Mouse (Mus musculus) embryonic fibroblast, embryonic 13.5 days (primary cell): Measurements from ENCODE around the gene Fmnl2. TPM values are rescaled to one million over a fixed set of nuclear protein-coding genes. Genes with fewer than 3 reads are reported as not detected.

Experiments used
- H3K27ac ChIP-seq: 2 replicates; pipeline ENCODE4 v1.5.1; 2012; ENCODE audit warnings: low read length, control low read depth, inconsistent platforms; ENCODE audit not compliant: insufficient read depth
- H3K4me1 ChIP-seq: 2 replicates; pipeline ENCODE4 v1.6.1; 2011; ENCODE audit warnings: low read length; ENCODE audit not compliant: control insufficient read depth, insufficient read depth
- H3K4me3 ChIP-seq: 2 replicates; pipeline ENCODE4 v1.5.1; 2011; ENCODE audit warnings: mild to moderate bottlenecking, control low read depth, low read length; ENCODE audit not compliant: insufficient read depth
- CTCF ChIP-seq: IDR thresholded peaks from 2 replicates; pipeline ENCODE4 v1.5.1; 2011; ENCODE audit warnings: mild to moderate bottlenecking, control low read depth, low read length, moderate library complexity, borderline replicate concordance; ENCODE audit not compliant: insufficient read depth
- POLR2A ChIP-seq: IDR thresholded peaks from 2 replicates; pipeline ENCODE4 v1.6.1; 2011; ENCODE audit warnings: low read depth, mild to moderate bottlenecking, control low read depth, low read length, moderate library complexity
- polyA plus RNA-seq: library from polyadenylated mRNA; stranded (reverse); fragments of >200 nt; gene quantifications from 2 replicates; pipeline ENCODE4 v1.2.4, GENCODE M21; 2011; ENCODE audit warnings: low read depth; ENCODE audit not compliant: missing spikeins, insufficient read length

The Fmnl2 gene
- polyA plus RNA-seq, 1 experiment: 63.0 TPM

GRCm38 (mm10) chr2:52974776-52975175 lies 117.1 kb downstream of the Fmnl2 start:
- TF ChIP-seq CTCF (no peak), POLR2A (no peak)
- H3K4me3 ChIP-seq: no peak overlapping the region
- peak overlapping the region; percentile 54 for H3K27ac ChIP-seq
- peaks cover 18% of the 10 kb centered on the region for H3K4me1 ChIP-seq

- Histone ChIP-seq H3K27ac (peak overlapping the region; percentile 45), H3K4me1 (peaks cover 25% of the 10 kb centered on the region), H3K4me3 (no peak overlapping the region)
- TF ChIP-seq POLR2A (no peak), CTCF (no peak)
These were observed 120.4 kb downstream of the Fmnl2 start for GRCm38 (mm10) chr2:52977921-52978675.

- Histone ChIP-seq H3K4me3 (no peak overlapping the region), H3K27ac (peak overlapping the region; percentile 90), H3K4me1 (peaks cover 25% of the 10 kb centered on the region)
- no peak for TF ChIP-seq CTCF
- TF ChIP-seq POLR2A: no peak
These were observed 121.1 kb downstream of the Fmnl2 start for GRCm38 (mm10) chr2:52978796-52979195.

- Histone ChIP-seq H3K27ac (peak overlapping the region; percentile 90), H3K4me1 (peaks cover 25% of the 10 kb centered on the region), H3K4me3 (no peak overlapping the region)
- TF ChIP-seq CTCF: no peak
- TF ChIP-seq POLR2A: no peak
These were observed 121.7 kb downstream of the Fmnl2 start for GRCm38 (mm10) chr2:52979280-52979763.

GRCm38 (mm10) chr2:52981126-52981525 lies 123.5 kb downstream of the Fmnl2 start:
- peak overlapping the region; percentile 93 for H3K27ac ChIP-seq
- peaks cover 27% of the 10 kb centered on the region for H3K4me1 ChIP-seq
- TF ChIP-seq CTCF: no peak
- TF ChIP-seq POLR2A: no peak
- no peak overlapping the region for H3K4me3 ChIP-seq

- Histone ChIP-seq H3K4me1 (peaks cover 27% of the 10 kb centered on the region), H3K27ac (peak overlapping the region; percentile 93), H3K4me3 (no peak overlapping the region)
- no peak for TF ChIP-seq POLR2A
- TF ChIP-seq CTCF: no peak
These were observed 123.9 kb downstream of the Fmnl2 start for GRCm38 (mm10) chr2:52981595-52981994.

GRCm38 (mm10) chr2:52982502-52982901 lies 124.8 kb downstream of the Fmnl2 start:
- TF ChIP-seq CTCF: no peak
- TF ChIP-seq POLR2A: no peak
- Histone ChIP-seq H3K4me1 (peaks cover 27% of the 10 kb centered on the region), H3K4me3 (no peak overlapping the region), H3K27ac (peak overlapping the region; percentile 57)

GRCm38 (mm10) chr2:52984556-52984955 lies 126.9 kb downstream of the Fmnl2 start:
- no peak for TF ChIP-seq POLR2A
- no peak for TF ChIP-seq CTCF
- H3K27ac ChIP-seq: peak overlapping the region; percentile 11
- peaks cover 19% of the 10 kb centered on the region for H3K4me1 ChIP-seq
- H3K4me3 ChIP-seq: no peak overlapping the region

- H3K4me1 ChIP-seq: peaks cover 14% of the 10 kb centered on the region
- H3K4me3 ChIP-seq: no peak overlapping the region
- no peak for TF ChIP-seq CTCF
- no peak for TF ChIP-seq POLR2A
- H3K27ac ChIP-seq: peak overlapping the region; percentile 11
These were observed 127.5 kb downstream of the Fmnl2 start for GRCm38 (mm10) chr2:52985167-52985566.

- Histone ChIP-seq H3K27ac (no peak overlapping the region), H3K4me1 (peaks cover 12% of the 10 kb centered on the region), H3K4me3 (no peak overlapping the region)
- no peak for TF ChIP-seq CTCF
- TF ChIP-seq POLR2A: no peak
These were observed 128.7 kb downstream of the Fmnl2 start for GRCm38 (mm10) chr2:52986354-52986753.

- TF ChIP-seq CTCF (no peak), POLR2A (no peak)
- H3K4me3 ChIP-seq: no peak overlapping the region
- peaks cover 10% of the 10 kb centered on the region for H3K4me1 ChIP-seq
- no peak overlapping the region for H3K27ac ChIP-seq
These were observed 129.4 kb downstream of the Fmnl2 start for GRCm38 (mm10) chr2:52987035-52987434.
